Mouse (Mus musculus) CH12.LX (cell line): ENCODE measurements at regions not wholly inside any gene's neighbourhood (a gene's known extent, or its start where the extent isn't known, plus 50 kb on each side); places are given as distances from the start of the nearest gene placed in this dataset.

Source experiments
- DNase-seq: peaks from one replicate; pipeline ENCODE4 v3.0.0-alpha.2; 2013; ENCODE audit errors: extremely low read depth
- H3K27ac ChIP-seq: 2 replicates; pipeline ENCODE4 v1.5.1; 2012; ENCODE audit warnings: low read depth, mild to moderate bottlenecking, control low read depth, moderate library complexity; ENCODE audit not compliant: insufficient read depth
- H3K27me3 ChIP-seq: replicated peaks from 2 replicates; pipeline ENCODE3; 2012; ENCODE audit warnings: inconsistent platforms
- H3K36me3 ChIP-seq, 2 experiments: replicated peaks in 1 of 2; 2 replicates each; pipeline versions ENCODE3 to v1.6.1; 2012; ENCODE audit warnings: inconsistent platforms in 1 of 2, low read length in 1 of 2, mild to moderate bottlenecking in 1 of 2, mixed read lengths in 1 of 2, moderate library complexity in 1 of 2; ENCODE audit not compliant: control insufficient read depth in 1 of 2, insufficient read depth in 1 of 2
- H3K4me1 ChIP-seq, 2 experiments: 2 replicates each; pipeline ENCODE4 v1.6.1; 2012; ENCODE audit warnings: inconsistent platforms in 1 of 2, moderate library complexity in 1 of 2; ENCODE audit not compliant: insufficient read depth in 2 of 2, control insufficient read depth in 1 of 2
- H3K4me2 ChIP-seq: 2 replicates; pipeline ENCODE4 v1.6.1; 2012; ENCODE audit warnings: low read depth, mild to moderate bottlenecking, control low read depth; ENCODE audit not compliant: poor library complexity, insufficient read depth, severe bottlenecking
- H3K4me3 ChIP-seq, 3 experiments: fragments of 150-350 bp in 1 of 3; sonication (generic) in 1 of 3; replicated peaks in 1 of 3; 2 replicates each; pipeline versions ENCODE3 to v1.5.1; 2011 to 2012; ENCODE audit warnings: low read depth in 2 of 3, low read length in 2 of 3, mild to moderate bottlenecking in 2 of 3, moderate library complexity in 2 of 3, control low read depth in 1 of 3, improper control_type of control experiment in 1 of 3, inconsistent platforms in 1 of 3, mixed read lengths in 1 of 3; ENCODE audit not compliant: poor library complexity in 1 of 3
- H3K79me2 ChIP-seq: replicated peaks from 2 replicates; pipeline ENCODE4 v1.6.1; 2012; ENCODE audit warnings: mild to moderate bottlenecking, moderate library complexity; ENCODE audit not compliant: control insufficient read depth, poor library complexity, insufficient read depth, severe bottlenecking; ENCODE audit errors: extremely low read depth
- H3K9ac ChIP-seq: 2 replicates; pipeline ENCODE4 v1.6.1; 2012; ENCODE audit warnings: low read depth, mild to moderate bottlenecking, control low read depth, moderate library complexity; ENCODE audit not compliant: insufficient read depth
- H3K9me3 ChIP-seq: replicated peaks from 2 replicates; pipeline ENCODE3; 2012; ENCODE audit warnings: low read length, inconsistent platforms, mixed read lengths
- BHLHE40 ChIP-seq: IDR thresholded peaks from 2 replicates; pipeline ENCODE4 v1.6.1; 2011; ENCODE audit warnings: mild to moderate bottlenecking, low read depth, low read length, improper control_type of control experiment
- CHD1 ChIP-seq: IDR thresholded peaks from 2 replicates; pipeline ENCODE4 v1.6.1; 2012; ENCODE audit warnings: low read depth, low read length, improper control_type of control experiment, inconsistent platforms
- CHD2 ChIP-seq: IDR thresholded peaks from 2 replicates; pipeline ENCODE4 v1.6.1; 2011; ENCODE audit warnings: low read length, improper control_type of control experiment
- E2F4 ChIP-seq: IDR thresholded peaks from 2 replicates; pipeline ENCODE4 v1.6.1; 2011; ENCODE audit warnings: low read depth, low read length, improper control_type of control experiment; ENCODE audit not compliant: insufficient replicate concordance
- ETS1 ChIP-seq: conservative IDR thresholded peaks from 2 replicates; pipeline ENCODE4 v1.6.1; 2012; ENCODE audit warnings: low read depth, mild to moderate bottlenecking, inconsistent platforms, low read length, improper control_type of control experiment, moderate library complexity
- GABPA ChIP-seq: IDR thresholded peaks from 2 replicates; pipeline ENCODE4 v1.6.1; 2012; ENCODE audit warnings: low read depth, low read length, improper control_type of control experiment, inconsistent platforms; ENCODE audit not compliant: insufficient replicate concordance
- JUND ChIP-seq: conservative IDR thresholded peaks from 2 replicates; pipeline ENCODE4 v1.6.1; 2011; ENCODE audit warnings: low read depth, low read length, improper control_type of control experiment
- KAT2A ChIP-seq: IDR thresholded peaks from 2 replicates; pipeline ENCODE4 v1.6.1; 2012; ENCODE audit warnings: low read length, improper control_type of control experiment, inconsistent platforms; ENCODE audit not compliant: insufficient replicate concordance
- MAFK ChIP-seq: IDR thresholded peaks from 2 replicates; pipeline ENCODE4 v1.6.1; 2011; ENCODE audit warnings: low read length, improper control_type of control experiment; ENCODE audit not compliant: insufficient replicate concordance
- MAX ChIP-seq: IDR thresholded peaks from 2 replicates; pipeline ENCODE4 v1.6.1; 2011; ENCODE audit warnings: low read length, improper control_type of control experiment
- MAZ ChIP-seq: IDR thresholded peaks from 2 replicates; pipeline ENCODE4 v1.6.1; 2012; ENCODE audit warnings: low read depth, mild to moderate bottlenecking, inconsistent platforms, low read length, improper control_type of control experiment, moderate library complexity
- MEF2A ChIP-seq: IDR thresholded peaks from 2 replicates; pipeline ENCODE4 v1.6.1; 2014; ENCODE audit warnings: low read depth, mild to moderate bottlenecking, inconsistent platforms, low read length, improper control_type of control experiment, borderline replicate concordance
- MXI1 ChIP-seq: IDR thresholded peaks from 2 replicates; pipeline ENCODE4 v1.6.1; 2011; ENCODE audit warnings: mild to moderate bottlenecking, low read depth, low read length, improper control_type of control experiment
- PAX5 ChIP-seq: IDR thresholded peaks from 2 replicates; pipeline ENCODE4 v1.6.1; 2012; ENCODE audit warnings: low read length, inconsistent platforms, mixed read lengths
- RAD21 ChIP-seq: IDR thresholded peaks from 2 replicates; pipeline ENCODE4 v1.6.1; 2011; ENCODE audit warnings: low read depth, mild to moderate bottlenecking, low read length, improper control_type of control experiment, moderate library complexity
- TBP ChIP-seq: conservative IDR thresholded peaks from 2 replicates; pipeline ENCODE4 v1.6.1; 2011; ENCODE audit warnings: low read depth, low read length, improper control_type of control experiment
- TCF12 ChIP-seq: IDR thresholded peaks from 2 replicates; pipeline ENCODE4 v1.6.1; 2014; ENCODE audit warnings: low read depth, mild to moderate bottlenecking, inconsistent platforms, low read length, improper control_type of control experiment
- UBTF ChIP-seq: IDR thresholded peaks from 2 replicates; pipeline ENCODE4 v1.6.1; 2012; ENCODE audit warnings: low read depth, mild to moderate bottlenecking, inconsistent platforms, low read length, improper control_type of control experiment, moderate library complexity
- ZC3H11A ChIP-seq: IDR thresholded peaks from 2 replicates; pipeline ENCODE4 v1.6.1; 2012; ENCODE audit warnings: low read depth, mild to moderate bottlenecking, inconsistent platforms, low read length, improper control_type of control experiment
- dilution Hi-C: fragments of 300-500 bp; cut with MboI; formaldehyde crosslinking; loops from 2 replicates; pipeline ENCODE4 v1.14.3; 2020; ENCODE audit warnings: low sequenced_read_pairs; ENCODE audit not compliant: extremely low pct_unique_long_range_greater_than_20kb, extremely low pct_ligation_motif_present
- in situ Hi-C: fragments of 300-500 bp; cut with MboI; formaldehyde crosslinking; loops from 3 replicates; pipeline ENCODE4 v1.14.3; 2019; ENCODE audit warnings: low sequenced_read_pairs, low pct_ligation_motif_present, low pct_unique_long_range_greater_than_20kb, mixed read lengths

- TF ChIP-seq CHD1 (0 out of 2 replicates have a peak, but pooled peaks have one; percentile 42), MXI1 (no peak), TBP (peak; percentile 24; the same call in 1 of the 2 replicates), MAFK (no peak), PAX5 (no peak), BHLHE40 (no peak), CHD2 (no peak), RAD21 (peak; percentile 95), MAZ (no peak), ETS1 (no peak), KAT2A (no peak), MEF2A (peak; percentile 47; the same call in 1 of the 2 replicates), ZC3H11A (peak; percentile 79), JUND (no peak; the same call in 1 of the 2 replicates), MAX (no peak; the same call in 1 of the 2 replicates), TCF12 (0 out of 2 replicates have a peak, but pooled peaks have one; percentile 40)
These were observed 90.2 kb upstream of the Gpr12 start (continued) for GRCm38 (mm10) chr5:146675006-146675886.

- Histone ChIP-seq H3K4me1 (peaks cover 6 to 8% of the 10 kb centered on the region in 2 experiments; a peak in 2 of 4 replicates), H3K4me2 (no peak overlapping the region), H3K36me3 (no peaks in the 10 kb centered on the region), H3K27me3 (no peaks in the 10 kb centered on the region), H3K79me2 (no peaks in the 10 kb centered on the region), H3K9ac (no peak overlapping the region), H3K27ac (no peak overlapping the region), H3K4me3 (no peak overlapping the region), H3K9me3 (peaks cover 6% of the 10 kb centered on the region)
- in situ Hi-C loops (no loop called here), dilution Hi-C loops (no loop called here)
- TF ChIP-seq GABPA: no peak
- TF ChIP-seq CHD1: no peak
- no peak for TF ChIP-seq E2F4
- TF ChIP-seq UBTF: no peak
- no peak for DNase-seq
These were observed 76.7 kb upstream of the Gpr12 start for GRCm38 (mm10) chr5:146661751-146662150.
